Mouse (Mus musculus): ENCODE measurements around the gene Dad1. TPM values are rescaled to one million over a fixed set of nuclear protein-coding genes. Genes with fewer than 3 reads are reported as not detected.

Dad1 gene
- polyA plus RNA-seq (2016; fragmentation: Nextera tagmentation; extraction: Ambion mirVana), result 234 and 239 TPM in 2 replicates

- DNase-seq (ENCODE audit: low spot score), result peak; percentile 95
These were observed at the start of gene Dad1, which contains the start of gene Abhd4 for GRCm38 (mm10) chr14:54253741-54254291. Gene Dad1, minus strand, starts transcription at chr14:54254104. Gene Abhd4, plus strand, starts transcription at chr14:54254188.

DNA sequence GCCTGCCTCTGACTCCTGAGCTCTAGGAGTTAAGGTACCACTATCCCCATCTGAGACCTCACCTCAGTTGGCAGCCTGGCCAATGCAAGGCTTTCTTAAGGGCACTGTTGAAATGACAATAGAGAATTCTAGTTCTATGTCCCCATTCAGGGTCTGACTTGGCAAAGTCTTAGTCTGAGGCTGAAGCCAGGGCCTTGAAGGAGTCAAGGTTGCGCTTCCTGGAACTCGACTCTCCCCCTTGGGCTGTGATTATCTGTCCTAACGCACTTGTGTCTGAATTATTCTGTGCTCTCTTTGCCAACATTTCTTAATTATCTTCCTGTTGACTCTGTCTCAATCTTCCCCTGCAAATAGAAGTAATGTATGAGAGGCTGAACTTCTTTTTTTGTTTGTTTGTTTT, 46.8 kb upstream of the Dad1 start:
- WGBS, result 91% methylated on average over 3 of the region's 3 CpGs
- no peaks in the 10 kb centered on the region for H3K36me3 ChIP-seq
- no peak overlapping the region for H3K4me3 ChIP-seq
- no peaks in the 10 kb centered on the region for H3K4me1 ChIP-seq
- H3K27ac ChIP-seq, result no peak overlapping the region
- no peak for DNase-seq (ENCODE audit: low spot score)
- H3K9me3 ChIP-seq (replicated peaks), result no peaks in the 10 kb centered on the region
- peaks cover 5% of the 10 kb centered on the region; the same call in 1 of the 2 replicates for H3K27me3 ChIP-seq (ENCODE audit: low read depth, poor library complexity, severe bottlenecking)

More at GRCm38 (mm10) chr14:54253741-54254291, at the start of gene Dad1, which contains the start of gene Abhd4:
- H3K27me3 ChIP-seq (ENCODE audit: low read depth, poor library complexity, severe bottlenecking), result no peaks in the 10 kb centered on the region
- H3K27ac ChIP-seq, result peak within 1 kb of the TSS; percentile 84
- under 1% methylated on average over 39 of the region's 39 CpGs for WGBS
- H3K4me1 ChIP-seq, result peaks cover 29% of the 10 kb centered on the region
- H3K36me3 ChIP-seq, result peaks cover 16% of the 10 kb centered on the region
- H3K4me3 ChIP-seq, result peak within 1 kb of the TSS; percentile 73
- H3K9me3 ChIP-seq (replicated peaks), result no peaks in the 10 kb centered on the region

DNA sequence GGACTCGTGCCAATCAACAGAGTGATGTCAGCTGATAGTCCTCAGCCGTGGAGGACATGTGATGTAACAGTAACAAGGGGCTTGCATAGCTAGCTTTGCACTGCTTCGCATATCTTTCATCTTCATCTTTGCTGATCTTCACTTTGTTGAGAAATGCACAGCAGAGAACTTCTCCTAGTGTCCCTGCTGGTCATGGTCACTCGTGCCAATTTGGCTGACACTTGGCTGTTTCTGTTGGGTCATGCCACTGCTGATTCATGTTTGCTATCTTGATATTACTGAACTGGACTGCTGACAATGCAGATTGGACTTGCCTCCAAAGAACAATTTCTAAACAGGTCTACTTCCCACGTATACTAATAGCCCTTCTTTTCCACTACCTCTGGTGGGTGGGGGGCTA, 46.2 kb upstream of the Dad1 start:
- Histone ChIP-seq H3K36me3 (no peaks in the 10 kb centered on the region), H3K9me3 (replicated peaks) (no peaks in the 10 kb centered on the region), H3K27ac (no peak overlapping the region), H3K4me3 (no peak overlapping the region), H3K4me1 (no peaks in the 10 kb centered on the region), H3K27me3 (ENCODE audit: low read depth, poor library complexity, severe bottlenecking) (peaks cover 5% of the 10 kb centered on the region; the same call in 1 of the 2 replicates)
- WGBS, result 87% methylated on average over 5 of the region's 5 CpGs
- DNase-seq (ENCODE audit: low spot score), result no peak

DNA sequence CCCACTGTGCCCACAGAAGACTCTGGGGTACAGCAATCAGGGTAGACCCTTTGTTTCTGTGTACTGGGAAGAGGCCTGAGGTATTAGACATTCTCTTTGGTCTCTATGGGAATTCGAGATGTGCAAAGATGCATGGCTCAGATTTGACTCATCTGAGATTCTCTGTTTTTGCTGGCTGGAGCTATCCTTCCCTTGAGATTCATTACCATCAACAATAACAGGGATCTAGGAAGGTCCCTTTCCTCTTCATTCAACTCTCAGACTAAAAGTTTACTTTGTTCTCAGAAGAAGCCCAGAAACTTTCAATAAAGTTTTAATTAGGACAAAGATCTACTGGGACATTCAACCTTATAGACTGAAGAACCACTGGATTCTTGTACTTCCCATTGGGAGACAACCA, 30.9 kb upstream of the Dad1 start, which contains the start of gene Olfr49:
Olfr49 (minus strand) TSS at position 101 of the 400 bp plus-strand sequence.
- 74% methylated on average over 1 of the region's 1 CpGs for WGBS
- H3K27ac ChIP-seq, result no peak within 1 kb of the TSS
- no peaks in the 10 kb centered on the region for H3K36me3 ChIP-seq
- no peaks in the 10 kb centered on the region for H3K27me3 ChIP-seq (ENCODE audit: low read depth, poor library complexity, severe bottlenecking)
- no peak for DNase-seq (ENCODE audit: low spot score)
- no peaks in the 10 kb centered on the region for H3K9me3 ChIP-seq (replicated peaks)
- no peaks in the 10 kb centered on the region for H3K4me1 ChIP-seq
- no peak within 1 kb of the TSS for H3K4me3 ChIP-seq

GRCm38 (mm10) chr14:54276446-54276845, 22.5 kb upstream of the Dad1 start:
- H3K4me1 ChIP-seq, result no peaks in the 10 kb centered on the region
- no peak for DNase-seq (ENCODE audit: low spot score)
- 90% methylated on average over 2 of the region's 2 CpGs for WGBS
- no peaks in the 10 kb centered on the region for H3K27me3 ChIP-seq (ENCODE audit: low read depth, poor library complexity, severe bottlenecking)
- H3K9me3 ChIP-seq (replicated peaks), result no peaks in the 10 kb centered on the region
- H3K4me3 ChIP-seq, result no peak overlapping the region
- no peaks in the 10 kb centered on the region for H3K36me3 ChIP-seq
- no peak overlapping the region for H3K27ac ChIP-seq

GRCm38 (mm10) chr14:54272696-54273095, 18.8 kb upstream of the Dad1 start:
- Histone ChIP-seq H3K36me3 (peaks cover 3% of the 10 kb centered on the region), H3K27me3 (ENCODE audit: low read depth, poor library complexity, severe bottlenecking) (no peaks in the 10 kb centered on the region), H3K9me3 (replicated peaks) (no peaks in the 10 kb centered on the region), H3K27ac (no peak overlapping the region), H3K4me1 (no peaks in the 10 kb centered on the region), H3K4me3 (no peak overlapping the region)
- DNase-seq (ENCODE audit: low spot score), result no peak
- 87% methylated on average over 3 of the region's 3 CpGs for WGBS

- no peak overlapping the region for H3K27ac ChIP-seq
These were observed 18.2 kb upstream of the Dad1 start for GRCm38 (mm10) chr14:54271976-54272606.

GRCm38 (mm10) chr14:54270413-54270812, 16.5 kb upstream of the Dad1 start:
- H3K9me3 ChIP-seq (replicated peaks), result no peaks in the 10 kb centered on the region
- no peak overlapping the region for H3K27ac ChIP-seq
- no peaks in the 10 kb centered on the region for H3K4me1 ChIP-seq
- H3K4me3 ChIP-seq, result no peak overlapping the region
- WGBS, result 91% methylated on average over 3 of the region's 3 CpGs
- peaks cover 8% of the 10 kb centered on the region for H3K36me3 ChIP-seq
- DNase-seq (ENCODE audit: low spot score), result no peak
- H3K27me3 ChIP-seq (ENCODE audit: low read depth, poor library complexity, severe bottlenecking), result no peaks in the 10 kb centered on the region

More at GRCm38 (mm10) chr14:54271976-54272606, 18.2 kb upstream of the Dad1 start:
- peaks cover 8% of the 10 kb centered on the region for H3K36me3 ChIP-seq
- H3K9me3 ChIP-seq (replicated peaks), result no peaks in the 10 kb centered on the region
- H3K4me3 ChIP-seq, result no peak overlapping the region
- no peak for DNase-seq (ENCODE audit: low spot score)
- WGBS, result 90% methylated on average over 3 of the region's 3 CpGs
- no peaks in the 10 kb centered on the region for H3K27me3 ChIP-seq (ENCODE audit: low read depth, poor library complexity, severe bottlenecking)
- H3K4me1 ChIP-seq, result no peaks in the 10 kb centered on the region

DNA sequence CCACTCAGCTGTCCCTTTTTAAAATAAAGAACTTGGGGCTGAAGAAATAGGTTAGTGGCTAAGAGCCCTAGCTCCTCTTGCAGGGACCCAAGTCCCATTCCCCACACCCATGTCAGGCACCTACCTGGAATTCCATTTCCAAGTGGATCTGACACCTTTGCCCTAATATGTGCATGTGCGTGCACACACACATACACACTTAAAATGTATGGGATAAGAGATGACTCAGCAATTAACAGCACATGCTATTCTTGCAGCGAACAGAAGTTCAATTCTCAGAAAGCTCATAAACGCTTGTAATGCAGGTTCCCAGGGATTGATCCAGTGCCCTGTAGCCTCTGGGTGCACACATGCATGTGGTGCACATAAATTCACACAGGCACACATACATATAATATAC, 15.7 kb upstream of the Dad1 start:
- H3K27me3 ChIP-seq (ENCODE audit: low read depth, poor library complexity, severe bottlenecking), result no peaks in the 10 kb centered on the region
- no peaks in the 10 kb centered on the region for H3K4me1 ChIP-seq
- H3K27ac ChIP-seq, result no peak overlapping the region
- H3K36me3 ChIP-seq, result peaks cover 12% of the 10 kb centered on the region
- no peak for DNase-seq (ENCODE audit: low spot score)
- 87% methylated on average over 3 of the region's 3 CpGs for WGBS
- no peak overlapping the region for H3K4me3 ChIP-seq
- no peaks in the 10 kb centered on the region for H3K9me3 ChIP-seq (replicated peaks)

DNA sequence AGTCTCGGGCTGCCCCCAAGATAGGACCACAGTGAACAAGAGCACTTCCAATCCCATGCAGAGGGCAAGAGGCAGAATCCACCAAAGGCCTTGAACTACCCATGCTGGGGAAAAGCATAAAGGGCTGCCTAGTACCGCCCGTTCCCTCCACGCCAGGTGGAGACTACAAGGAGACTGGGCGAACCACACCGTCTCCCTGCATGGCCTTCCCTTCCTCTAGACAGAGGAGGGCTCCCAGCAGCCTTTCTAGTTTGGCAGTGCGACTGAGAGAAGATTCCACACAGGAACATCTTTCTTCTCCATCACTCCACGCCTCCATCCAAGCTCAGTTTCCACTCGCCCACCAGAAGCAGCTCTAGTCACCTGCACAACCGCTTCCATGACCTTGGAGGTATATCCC, 14.1 kb upstream of the Dad1 start:
- H3K4me1 ChIP-seq, result no peaks in the 10 kb centered on the region
- no peak overlapping the region for H3K27ac ChIP-seq
- peaks cover 24% of the 10 kb centered on the region for H3K36me3 ChIP-seq
- WGBS, result 90% methylated on average over 10 of the region's 10 CpGs
- H3K27me3 ChIP-seq (ENCODE audit: low read depth, poor library complexity, severe bottlenecking), result no peaks in the 10 kb centered on the region
- DNase-seq (ENCODE audit: low spot score), result no peak
- no peak overlapping the region for H3K4me3 ChIP-seq
- H3K9me3 ChIP-seq (replicated peaks), result no peaks in the 10 kb centered on the region

GRCm38 (mm10) chr14:54265951-54266350, 12.0 kb upstream of the Dad1 start:
- no peak for DNase-seq (ENCODE audit: low spot score)
- no peak overlapping the region for H3K4me3 ChIP-seq
- no peaks in the 10 kb centered on the region for H3K27me3 ChIP-seq (ENCODE audit: low read depth, poor library complexity, severe bottlenecking)
- H3K9me3 ChIP-seq (replicated peaks), result no peaks in the 10 kb centered on the region
- no peaks in the 10 kb centered on the region for H3K4me1 ChIP-seq
- WGBS, result 80% methylated on average over 6 of the region's 6 CpGs
- H3K36me3 ChIP-seq, result peaks cover 29% of the 10 kb centered on the region
- no peak overlapping the region for H3K27ac ChIP-seq

- H3K9me3 ChIP-seq (replicated peaks), result no peaks in the 10 kb centered on the region
- H3K36me3 ChIP-seq, result peaks cover 29% of the 10 kb centered on the region
- H3K27ac ChIP-seq, result no peak overlapping the region
- H3K4me3 ChIP-seq, result no peak overlapping the region
- H3K27me3 ChIP-seq (ENCODE audit: low read depth, poor library complexity, severe bottlenecking), result no peaks in the 10 kb centered on the region
- 59% methylated on average over 10 of the region's 10 CpGs for WGBS
- DNase-seq (ENCODE audit: low spot score), result no peak
- H3K4me1 ChIP-seq, result peaks cover 5% of the 10 kb centered on the region
These were observed 11.2 kb upstream of the Dad1 start for GRCm38 (mm10) chr14:54265093-54265492.

DNA sequence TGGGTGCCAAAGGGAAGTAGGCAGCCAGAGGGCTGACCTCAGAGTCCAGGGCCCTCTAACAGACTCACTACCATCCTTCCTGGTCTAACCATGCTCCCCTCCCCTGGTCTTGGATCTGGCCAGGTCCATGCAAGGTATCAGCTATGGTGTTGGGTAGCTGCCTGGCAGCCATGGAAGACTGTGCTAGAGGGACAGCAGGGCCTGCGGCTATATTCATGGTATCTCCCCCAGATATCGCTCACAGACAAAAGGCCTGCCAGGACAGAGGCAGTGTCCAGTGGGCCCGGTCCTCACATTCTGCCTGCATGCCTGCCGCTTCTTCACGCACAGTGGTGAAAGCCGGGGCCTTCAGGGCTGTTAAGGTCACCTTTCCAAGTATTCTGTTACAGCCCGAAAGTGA, 10.3 kb upstream of the Dad1 start:
- Histone ChIP-seq H3K27ac (no peak overlapping the region), H3K36me3 (peaks cover 29% of the 10 kb centered on the region), H3K9me3 (replicated peaks) (no peaks in the 10 kb centered on the region), H3K4me1 (peaks cover 13% of the 10 kb centered on the region), H3K27me3 (ENCODE audit: low read depth, poor library complexity, severe bottlenecking) (no peaks in the 10 kb centered on the region), H3K4me3 (no peak overlapping the region)
- no peak for DNase-seq (ENCODE audit: low spot score)
- WGBS, result 95% methylated on average over 7 of the region's 7 CpGs
